8 mouse cellular contexts compared by ENCODE assay signal in the genomic region with DNA sequence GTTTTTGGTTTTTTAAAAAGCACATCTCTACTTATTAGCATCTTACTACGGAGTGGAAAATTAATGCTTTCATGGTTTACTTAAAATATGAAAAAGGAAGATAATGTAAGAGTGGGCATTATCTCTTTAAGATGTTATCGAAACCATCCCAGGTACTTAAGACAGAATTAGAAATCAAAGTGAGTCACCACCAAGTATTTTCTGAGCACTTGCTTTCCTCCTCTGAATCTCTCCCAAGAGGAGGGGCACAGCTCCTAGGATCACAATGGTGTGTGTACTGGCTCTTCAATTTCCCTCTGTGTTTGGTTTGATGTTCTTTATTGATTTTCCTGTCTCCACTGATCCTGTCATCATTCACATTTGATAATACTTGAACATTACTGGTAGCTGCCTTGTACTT. TPM values are rescaled to one million over a fixed set of nuclear protein-coding genes. Genes with fewer than 3 reads are reported as not detected.
A peak's percentile ranks its signal among the peaks of the same experiment; 100 is the strongest.
DNase-seq lines count a peak whose midpoint lies in the region; ATAC-seq and TF ChIP-seq lines count a peak whose summit lies in the region.
"Not testable (repeated sequence)": the region's sequence is repeated elsewhere in the genome, so short reads cannot be mapped to it uniquely, and the experiment has no call there.

No protein-coding gene starts in this region.

- TF ChIP-seq POLR2A in myocyte (IDR thresholded peaks at IDR 0.05; ENCODE audit: insufficient read length, low read depth), result not testable (repeated sequence)

- not testable (repeated sequence) for H3K9me3 ChIP-seq in embryonic facial prominence, embryonic 15.5 days (replicated peaks); heart, embryonic 11.5 days (replicated peaks; ENCODE audit: control insufficient read depth, low read length); hindbrain, postnatal 0 days (ENCODE audit: low read length); limb, embryonic 12.5 days; lung, embryonic 15.5 days; stomach, postnatal 0 days (ENCODE audit: control insufficient read depth, low read length)

- TF ChIP-seq CTCF in hindbrain, postnatal 0 days (IDR thresholded peaks at IDR 0.05; ENCODE audit: low read depth); stomach, postnatal 0 days (IDR thresholded peaks at IDR 0.05; ENCODE audit: low read depth): not testable (repeated sequence)

- H3K9ac ChIP-seq in embryonic facial prominence, embryonic 15.5 days; lung, embryonic 15.5 days; stomach, postnatal 0 days (ENCODE audit: low read length): not testable (repeated sequence)
- H3K9ac ChIP-seq in heart, embryonic 11.5 days (ENCODE audit: low read depth, low read length), result peak overlapping the region; percentile 74; the same call in 1 of the 2 replicates
- H3K9ac ChIP-seq in hindbrain, postnatal 0 days (replicated peaks; ENCODE audit: low read length), result peak overlapping the region; percentile 74; the same call in 1 of the 2 replicates
- H3K9ac ChIP-seq in limb, embryonic 12.5 days (replicated peaks), result peak overlapping the region; percentile 80; the same call in 1 of the 2 replicates

- H3K4me1 ChIP-seq in embryonic facial prominence, embryonic 15.5 days; heart, embryonic 11.5 days (ENCODE audit: control insufficient read depth, insufficient read depth, low read length); hindbrain, postnatal 0 days (ENCODE audit: insufficient read depth, low read length); limb, embryonic 12.5 days (replicated peaks); lung, embryonic 15.5 days; stomach, postnatal 0 days (replicated peaks; ENCODE audit: control insufficient read depth, insufficient read depth): not testable (repeated sequence)

- not testable (repeated sequence) for H3ac ChIP-seq in myocyte (ENCODE audit: control insufficient read depth, insufficient read length)

- peak overlapping the region; percentile 68 for H3K4me2 ChIP-seq in embryonic facial prominence, embryonic 15.5 days (replicated peaks)
- peak overlapping the region; percentile 68 for H3K4me2 ChIP-seq in heart, embryonic 11.5 days
- H3K4me2 ChIP-seq in hindbrain, postnatal 0 days (ENCODE audit: low read depth, low read length), result peak overlapping the region; percentile 66
- peak overlapping the region; percentile 72 for H3K4me2 ChIP-seq in limb, embryonic 12.5 days
- H3K4me2 ChIP-seq in lung, embryonic 15.5 days, result peak overlapping the region; percentile 71
- H3K4me2 ChIP-seq in myocyte (ENCODE audit: low read depth), result peak overlapping the region; percentile 95
- H3K4me2 ChIP-seq in stomach, postnatal 0 days (replicated peaks; ENCODE audit: low read depth), result peak overlapping the region; percentile 30

- peak overlapping the region; percentile 72 for H3K4me3 ChIP-seq in embryonic facial prominence, embryonic 15.5 days (replicated peaks)
- H3K4me3 ChIP-seq in heart, embryonic 11.5 days (ENCODE audit: low read depth, low read length), result peak overlapping the region; percentile 53
- peak overlapping the region; percentile 72 for H3K4me3 ChIP-seq in hindbrain, postnatal 0 days (ENCODE audit: low read length)
- H3K4me3 ChIP-seq in limb, embryonic 12.5 days (replicated peaks), result peak overlapping the region; percentile 71; the same call in 1 of the 2 replicates
- H3K4me3 ChIP-seq in lung, embryonic 15.5 days, result peak overlapping the region; percentile 81
- H3K4me3 ChIP-seq in myocyte, result peak overlapping the region; percentile 54
- peak overlapping the region; percentile 72 for H3K4me3 ChIP-seq in stomach, postnatal 0 days (ENCODE audit: low read depth, low read length)

- not testable (repeated sequence) for H3K79me2 ChIP-seq in myocyte (ENCODE audit: control insufficient read depth, insufficient read depth)

- not testable (repeated sequence) for TF ChIP-seq EP300 in stomach, postnatal 0 days (optimal IDR thresholded peaks at IDR 0.05)

- not testable (repeated sequence) for H3K27me3 ChIP-seq in embryonic facial prominence, embryonic 15.5 days; heart, embryonic 11.5 days (ENCODE audit: control insufficient read depth, insufficient read depth, low read length); hindbrain, postnatal 0 days (ENCODE audit: insufficient read depth, low read length); limb, embryonic 12.5 days; lung, embryonic 15.5 days; myocyte (ENCODE audit: control insufficient read depth, insufficient read depth, insufficient read length); stomach, postnatal 0 days (ENCODE audit: control insufficient read depth, insufficient read depth, low read length)

- not testable (repeated sequence) for H3K27ac ChIP-seq in embryonic facial prominence, embryonic 15.5 days (replicated peaks); heart, embryonic 11.5 days (ENCODE audit: low read depth, low read length); hindbrain, postnatal 0 days; limb, embryonic 12.5 days; lung, embryonic 15.5 days; stomach, postnatal 0 days (replicated peaks)

- DNase-seq in NIH3T3 (ENCODE audit: low read depth), result peak; percentile 24
- peak; percentile 1 for DNase-seq in hindbrain, postnatal 0 days (ENCODE audit: low spot score)
- DNase-seq in stomach, postnatal 0 days (ENCODE audit: low spot score), result not testable (repeated sequence)

- H3K36me3 ChIP-seq in embryonic facial prominence, embryonic 15.5 days; heart, embryonic 11.5 days (ENCODE audit: control insufficient read depth, insufficient read depth, low read length); hindbrain, postnatal 0 days (ENCODE audit: insufficient read depth, low read length); limb, embryonic 12.5 days; lung, embryonic 15.5 days; myocyte (ENCODE audit: control insufficient read depth, insufficient read depth); stomach, postnatal 0 days (ENCODE audit: control insufficient read depth, insufficient read depth, low read length): not testable (repeated sequence)

- 55% methylated on average over 2 of the region's 2 CpGs for WGBS in embryonic facial prominence, embryonic 15.5 days
- WGBS in heart, embryonic 11.5 days (ENCODE audit: insufficient replicate concordance), result 73% methylated on average over 2 of the region's 2 CpGs
- WGBS in hindbrain, postnatal 0 days, result 66% methylated on average over 2 of the region's 2 CpGs
- 75% methylated on average over 2 of the region's 2 CpGs for WGBS in limb, embryonic 12.5 days
- WGBS in lung, embryonic 15.5 days, result 54% methylated on average over 2 of the region's 2 CpGs
- WGBS in stomach, postnatal 0 days, result 54% methylated on average over 2 of the region's 2 CpGs

- ATAC-seq in embryonic facial prominence, embryonic 15.5 days (ENCODE audit: insufficient number of reproducible peaks, low FRiP score, low TSS enrichment, low read depth); lung, embryonic 15.5 days (ENCODE audit: borderline replicate concordance, extremely low read depth, low FRiP score, low TSS enrichment); stomach, postnatal 0 days (ENCODE audit: low FRiP score, low TSS enrichment): not testable (repeated sequence)
- ATAC-seq in heart, embryonic 11.5 days (replicated peaks; ENCODE audit: insufficient number of reproducible peaks, low FRiP score, low TSS enrichment), result 0 out of 2 replicates have a peak, but pooled peaks have one; percentile 31
- peak; percentile 30; the same call in 1 of the 2 replicates for ATAC-seq in hindbrain, postnatal 0 days
- 0 out of 2 replicates have a peak, but pooled peaks have one; percentile 26 for ATAC-seq in limb, embryonic 12.5 days (ENCODE audit: insufficient number of reproducible peaks, insufficient read depth, low FRiP score, low TSS enrichment, low read depth)

RNA-seq across cellular contexts. Expression of gene Zfp738, which starts 3.0 kb away (rescaled TPM):
- polyA plus RNA-seq in embryonic facial prominence, embryonic 15.5 days (2015; fragmentation: Nextera tagmentation; extraction: Ambion mirVana), result 12.5 and 12.8 TPM in 2 replicates
- polyA plus RNA-seq in heart, embryonic 11.5 days (2014; fragmentation: Nextera tagmentation; extraction: Ambion mirVana), result 6.8 and 9.6 TPM in 2 replicates
- 8.2 and 18.6 TPM in 2 replicates for total RNA-seq in hindbrain, postnatal 0 days (2014; rRNA removed)
- polyA plus RNA-seq in hindbrain, postnatal 0 days (2015; fragmentation: Nextera tagmentation; extraction: Ambion mirVana), result 9.7 and 10.3 TPM in 2 replicates
- 15.1 and 15.8 TPM in 2 replicates for polyA plus RNA-seq in limb, embryonic 12.5 days (2016; fragmentation: Nextera tagmentation; extraction: Ambion mirVana)
- 11.0 and 12.1 TPM in 2 replicates for polyA plus RNA-seq in lung, embryonic 15.5 days (2015; fragmentation: Nextera tagmentation; extraction: Ambion mirVana)
- polyA plus RNA-seq in myocyte (2012; fragmentation: generic; extraction: Trizol), result 0.52 TPM
- polyA plus RNA-seq in stomach, postnatal 0 days (2015; fragmentation: Nextera tagmentation; extraction: Ambion mirVana), result 3.8 and 4.0 TPM in 2 replicates

RNA-seq across cellular contexts. Expression of gene Zfp65, which starts 45.1 kb away (rescaled TPM):
- polyA plus RNA-seq in embryonic facial prominence, embryonic 15.5 days (2015; fragmentation: Nextera tagmentation; extraction: Ambion mirVana), result 6.1 and 7.0 TPM in 2 replicates
- 2.4 and 2.9 TPM in 2 replicates for polyA plus RNA-seq in heart, embryonic 11.5 days (2014; fragmentation: Nextera tagmentation; extraction: Ambion mirVana)
- 8.5 and 10.0 TPM in 2 replicates for total RNA-seq in hindbrain, postnatal 0 days (2014; rRNA removed)
- polyA plus RNA-seq in hindbrain, postnatal 0 days (2015; fragmentation: Nextera tagmentation; extraction: Ambion mirVana), result 4.2 and 5.1 TPM in 2 replicates
- 8.4 and 9.3 TPM in 2 replicates for polyA plus RNA-seq in limb, embryonic 12.5 days (2016; fragmentation: Nextera tagmentation; extraction: Ambion mirVana)
- polyA plus RNA-seq in lung, embryonic 15.5 days (2015; fragmentation: Nextera tagmentation; extraction: Ambion mirVana), result 6.1 and 6.6 TPM in 2 replicates
- polyA plus RNA-seq in myocyte (2012; fragmentation: generic; extraction: Trizol), result 1.3 TPM
- 2.0 and 2.1 TPM in 2 replicates for polyA plus RNA-seq in stomach, postnatal 0 days (2015; fragmentation: Nextera tagmentation; extraction: Ambion mirVana)

RNA-seq across cellular contexts. Expression of gene Zfp729a, which starts 46.2 kb away (rescaled TPM):
- 2.5 and 2.8 TPM in 2 replicates for polyA plus RNA-seq in embryonic facial prominence, embryonic 15.5 days (2015; fragmentation: Nextera tagmentation; extraction: Ambion mirVana)
- polyA plus RNA-seq in heart, embryonic 11.5 days (2014; fragmentation: Nextera tagmentation; extraction: Ambion mirVana), result 1.5 and 2.1 TPM in 2 replicates
- total RNA-seq in hindbrain, postnatal 0 days (2014; rRNA removed), result 3.9 and 4.0 TPM in 2 replicates
- 1.9 and 3.3 TPM in 2 replicates for polyA plus RNA-seq in hindbrain, postnatal 0 days (2015; fragmentation: Nextera tagmentation; extraction: Ambion mirVana)
- polyA plus RNA-seq in limb, embryonic 12.5 days (2016; fragmentation: Nextera tagmentation; extraction: Ambion mirVana), result 3.4 and 3.6 TPM in 2 replicates
- polyA plus RNA-seq in lung, embryonic 15.5 days (2015; fragmentation: Nextera tagmentation; extraction: Ambion mirVana), result 2.4 and 2.7 TPM in 2 replicates
- polyA plus RNA-seq in myocyte (2012; fragmentation: generic; extraction: Trizol), result 0.88 TPM
- polyA plus RNA-seq in stomach, postnatal 0 days (2015; fragmentation: Nextera tagmentation; extraction: Ambion mirVana), result 1.2 and 1.6 TPM in 2 replicates

RNA-seq across cellular contexts. Expression of gene Gm49345, which starts 46.3 kb away (rescaled TPM):
- polyA plus RNA-seq in embryonic facial prominence, embryonic 15.5 days (2015; fragmentation: Nextera tagmentation; extraction: Ambion mirVana), result not detected in 2 replicates
- 0.66 TPM in 1 of 2 replicates, not detected in the other for polyA plus RNA-seq in heart, embryonic 11.5 days (2014; fragmentation: Nextera tagmentation; extraction: Ambion mirVana)
- not detected in 2 replicates for total RNA-seq in hindbrain, postnatal 0 days (2014; rRNA removed)
- polyA plus RNA-seq in hindbrain, postnatal 0 days (2015; fragmentation: Nextera tagmentation; extraction: Ambion mirVana), result 1.7 and 2.0 TPM in 2 replicates
- polyA plus RNA-seq in limb, embryonic 12.5 days (2016; fragmentation: Nextera tagmentation; extraction: Ambion mirVana), result 0.20 TPM in 1 of 2 replicates, not detected in the other
- polyA plus RNA-seq in lung, embryonic 15.5 days (2015; fragmentation: Nextera tagmentation; extraction: Ambion mirVana), result not detected in 2 replicates
- 0.30 TPM for polyA plus RNA-seq in myocyte (2012; fragmentation: generic; extraction: Trizol)
- polyA plus RNA-seq in stomach, postnatal 0 days (2015; fragmentation: Nextera tagmentation; extraction: Ambion mirVana), result 0.08 TPM in 1 of 2 replicates, not detected in the other

Comparison
In these comparisons a context has a peak if more than half of its experiments do, and no peak if none do; other contexts are left out.
1. H3K4me2 ChIP-seq: peak in every context shown above with its lines; median percentile 95 in myocyte; 72 in limb, embryonic 12.5 days; 71 in lung, embryonic 15.5 days; 68 in embryonic facial prominence, embryonic 15.5 days; 68 in heart, embryonic 11.5 days; 66 in hindbrain, postnatal 0 days; 30 in stomach, postnatal 0 days.